Mouse (Mus musculus) heart, adult 8-10 months (tissue): Measurements from ENCODE around the gene Cog5. TPM values are rescaled to one million over a fixed set of nuclear protein-coding genes. Genes with fewer than 3 reads are reported as not detected.

Source experiments
- DNase-seq: peaks from one replicate; pipeline ENCODE4 v3.0.0; 2022; ENCODE audit warnings: low spot score
- total RNA-seq, 4 experiments: library from RNA; stranded (reverse); gene quantifications; 2 replicates each; pipeline ENCODE4 v1.2.4; 2022

The Cog5 gene
- total RNA-seq, 4 experiments from 2014 or later = 56.3 to 63.2 (median 59.0) TPM

DNA sequence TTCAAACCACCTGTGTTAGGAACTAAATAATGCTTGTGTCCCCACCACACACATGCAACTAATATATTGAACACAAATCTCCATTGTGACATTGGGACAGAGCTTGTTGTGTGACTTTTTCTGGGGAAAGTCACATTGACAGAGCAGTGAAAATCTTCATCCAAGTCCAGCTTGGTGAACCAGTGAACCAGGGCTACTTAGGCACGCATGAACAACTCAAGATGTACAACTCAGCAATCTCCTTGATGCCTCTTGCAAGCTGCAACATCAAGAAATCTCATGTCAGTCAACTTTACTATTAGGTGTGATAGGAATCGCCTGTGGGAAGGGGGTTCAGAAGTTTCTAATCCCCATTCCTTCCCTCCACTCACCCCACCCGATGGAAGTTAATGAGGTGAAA is 169.0 kb downstream of the Cog5 start:
- no peak for DNase-seq

GRCm38 (mm10) chr12:31824831-31825230 is 170.2 kb downstream of the Cog5 start:
- no peak for DNase-seq

DNA sequence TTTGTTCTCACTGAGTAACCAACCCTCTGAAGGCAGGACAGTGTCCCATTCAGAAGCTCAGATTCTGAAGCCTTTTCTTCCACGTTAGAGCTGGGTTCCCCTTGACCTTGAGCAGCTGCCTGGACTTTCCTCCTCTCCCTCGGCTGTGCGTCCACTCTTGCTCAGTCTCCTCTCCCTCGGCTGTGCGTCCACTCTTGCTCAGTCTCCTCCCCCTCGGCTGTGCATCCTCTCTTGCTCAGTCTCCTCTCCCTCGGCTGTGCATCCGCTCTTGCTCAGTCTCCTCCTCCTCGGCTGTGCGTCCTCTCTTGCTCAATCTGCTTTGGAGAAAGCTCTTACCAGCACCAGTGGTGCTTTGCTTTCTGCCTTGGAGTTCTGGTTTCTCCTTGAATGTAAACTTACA is 171.2 kb downstream of the Cog5 start:
- DNase-seq = no peak

DNA sequence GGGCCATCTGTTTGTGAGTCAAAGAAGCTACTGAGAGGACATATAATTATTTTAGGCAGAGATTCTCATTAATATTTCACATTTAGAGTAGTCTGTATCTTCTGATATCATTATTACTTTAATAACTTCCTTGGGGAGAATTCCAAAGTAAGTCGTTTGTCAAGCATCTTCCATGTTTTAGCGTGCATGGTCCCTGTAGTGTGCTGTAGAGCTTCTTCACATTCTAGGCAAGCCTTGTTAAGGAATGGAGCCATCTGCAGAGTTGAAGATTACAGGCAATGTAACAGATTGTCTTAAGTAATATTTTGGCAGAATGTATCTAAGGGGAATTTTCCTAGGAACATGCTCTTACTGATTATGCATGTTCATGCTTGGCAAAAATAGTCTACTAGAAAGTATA is 171.8 kb downstream of the Cog5 start:
- no peak for DNase-seq

DNA sequence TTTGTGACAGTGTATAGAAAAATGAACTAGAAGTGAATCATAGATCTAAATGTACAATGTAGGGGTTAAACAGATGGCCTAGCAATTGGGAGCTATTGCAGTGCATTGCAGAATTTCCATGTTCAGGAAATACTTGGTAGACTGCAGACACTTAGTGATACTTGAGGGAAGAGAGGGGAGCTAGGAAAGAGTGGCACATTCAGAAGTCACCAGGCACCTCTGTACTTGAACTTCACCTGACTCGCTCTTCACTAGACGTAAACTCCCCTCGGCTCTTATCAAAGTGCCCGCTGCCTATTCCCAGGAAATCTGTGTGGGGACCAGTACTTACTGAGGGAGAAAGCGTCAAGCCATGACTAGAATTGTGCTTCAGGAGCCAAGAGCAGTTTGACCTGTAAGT is 180.8 kb downstream of the Cog5 start:
- DNase-seq = no peak

GRCm38 (mm10) chr12:31836211-31836610 is 181.5 kb downstream of the Cog5 start:
- DNase-seq = no peak

GRCm38 (mm10) chr12:31838521-31838920 is 183.9 kb downstream of the Cog5 start:
- DNase-seq = no peak

DNA sequence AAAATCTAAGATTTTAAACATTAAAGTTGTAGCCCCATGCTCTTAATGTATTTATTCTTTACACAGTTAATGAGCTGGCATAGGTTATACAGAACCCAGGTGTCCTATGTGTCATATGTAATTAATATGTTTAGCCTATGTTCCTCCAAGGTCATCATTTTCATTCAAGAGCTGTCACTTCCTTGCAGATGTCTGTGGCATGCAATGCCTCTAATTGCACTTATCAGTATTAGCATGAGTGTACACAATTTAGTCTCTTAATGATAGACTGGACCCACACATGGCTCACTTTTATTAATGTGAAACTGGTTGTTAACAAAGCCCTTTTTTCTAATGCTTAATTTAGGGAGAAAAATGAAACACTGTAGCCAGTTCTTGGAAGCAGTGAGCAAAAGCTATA is 184.6 kb downstream of the Cog5 start:
- no peak for DNase-seq

- no peak for DNase-seq
These were observed 191.4 kb downstream of the Cog5 start for GRCm38 (mm10) chr12:31846077-31846476.

DNA sequence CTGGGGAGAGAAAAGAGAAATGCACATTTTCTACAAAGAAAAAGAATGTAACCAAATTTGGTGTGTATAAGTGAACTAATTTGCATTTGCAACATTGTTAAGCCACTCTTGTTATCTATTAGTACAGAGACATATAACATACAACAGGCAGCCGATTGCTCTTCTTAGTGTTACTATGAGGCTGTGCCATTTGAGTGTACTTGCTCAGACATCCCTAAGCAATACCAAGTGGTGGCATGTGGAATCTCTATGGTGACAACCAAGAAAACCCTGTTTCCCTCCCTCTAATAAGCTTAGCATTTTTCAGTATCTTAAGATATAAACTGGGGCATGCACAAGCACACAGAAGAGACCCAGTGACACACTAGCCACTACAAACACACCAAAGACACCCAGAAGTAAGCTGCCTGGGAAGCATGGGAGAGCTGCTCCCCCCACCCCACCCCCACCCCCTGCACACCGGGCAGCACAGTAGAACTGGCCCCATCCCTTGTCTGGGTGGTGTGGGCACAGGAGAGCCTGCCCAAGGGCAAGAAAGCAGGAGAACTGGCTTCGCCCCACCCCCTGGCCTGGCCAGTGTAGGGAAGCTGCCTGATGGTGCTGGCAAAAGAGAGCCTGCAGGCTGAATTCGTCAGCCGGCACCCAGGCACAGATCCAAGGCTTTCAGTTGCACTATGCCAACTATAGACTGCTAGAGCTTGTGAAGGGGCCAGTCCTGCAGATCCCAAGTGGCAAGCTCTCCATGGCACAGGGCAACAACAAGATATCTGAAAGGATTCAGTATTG is 194.2 kb downstream of the Cog5 start:
- DNase-seq = peak; percentile 72

- no peak for DNase-seq
These were observed 194.9 kb downstream of the Cog5 start for GRCm38 (mm10) chr12:31849601-31850000.

DNA sequence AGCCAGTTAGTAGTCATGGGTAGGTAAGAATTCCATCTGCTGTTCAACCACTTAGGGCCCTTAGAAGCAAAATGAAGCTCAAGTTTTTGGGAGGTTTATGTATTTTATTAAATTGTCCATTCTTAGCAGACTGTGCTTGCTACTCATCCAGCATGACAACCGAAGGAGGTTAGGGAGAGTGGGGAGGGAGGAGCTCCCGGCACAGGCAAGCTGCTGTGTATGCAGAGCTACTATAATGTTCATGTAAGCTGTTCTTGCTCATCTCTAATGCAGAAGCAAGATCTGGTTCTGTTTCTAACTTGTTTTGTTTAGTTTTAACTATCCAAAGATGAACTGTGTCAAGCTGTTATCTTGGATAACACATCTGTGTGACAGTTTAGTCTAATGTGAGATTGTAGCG is 199.4 kb downstream of the Cog5 start:
- no peak for DNase-seq

DNA sequence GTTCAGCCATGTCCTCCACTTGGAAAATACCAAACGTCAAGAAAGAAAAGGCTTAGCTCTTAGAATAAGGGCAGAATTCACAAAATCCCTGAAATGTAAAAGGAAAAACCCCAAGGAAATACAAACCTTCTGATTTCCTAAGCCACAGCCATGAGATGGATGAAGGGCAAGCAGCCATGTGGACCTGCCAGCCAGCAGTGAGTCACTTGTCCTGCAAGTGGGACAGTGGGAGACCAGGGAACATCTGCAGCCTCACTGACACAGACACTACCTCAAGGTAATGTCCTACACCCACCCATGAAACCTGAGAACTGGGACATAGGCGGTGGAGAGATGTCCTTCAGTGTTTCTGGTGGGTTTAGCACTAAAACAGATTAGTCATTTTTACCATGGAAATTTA is 200.1 kb downstream of the Cog5 start:
- DNase-seq = no peak

DNA sequence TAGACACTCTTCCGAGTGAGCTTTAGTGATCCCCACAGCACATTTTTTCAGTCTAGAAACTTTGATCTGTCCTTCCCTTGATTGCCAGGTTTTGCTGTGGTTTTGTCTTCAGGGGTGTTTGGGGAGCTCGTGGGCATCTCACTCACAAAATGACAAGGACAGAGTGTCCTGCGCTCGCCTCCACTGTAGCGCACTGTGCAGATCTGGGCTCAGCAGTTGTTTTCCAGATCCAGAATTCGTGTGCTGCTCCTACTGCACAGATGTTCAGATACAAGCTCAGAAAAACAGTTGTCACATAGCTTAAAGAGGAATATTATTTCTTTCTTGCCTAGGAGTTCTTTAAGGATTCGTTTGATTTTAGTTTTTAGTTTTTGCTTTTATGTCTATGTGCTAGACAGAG is 203.1 kb downstream of the Cog5 start:
- no peak for DNase-seq

- no peak for DNase-seq
These were observed 208.2 kb downstream of the Cog5 start for GRCm38 (mm10) chr12:31862668-31863538.

GRCm38 (mm10) chr12:31876775-31877174 is 222.1 kb downstream of the Cog5 start:
- DNase-seq = no peak

GRCm38 (mm10) chr12:31882736-31883135 is 228.1 kb downstream of the Cog5 start:
- no peak for DNase-seq

- DNase-seq = no peak
These were observed 229.7 kb downstream of the Cog5 start for GRCm38 (mm10) chr12:31884365-31884764.

GRCm38 (mm10) chr12:31885084-31885483 is 230.4 kb downstream of the Cog5 start:
- no peak for DNase-seq

DNA sequence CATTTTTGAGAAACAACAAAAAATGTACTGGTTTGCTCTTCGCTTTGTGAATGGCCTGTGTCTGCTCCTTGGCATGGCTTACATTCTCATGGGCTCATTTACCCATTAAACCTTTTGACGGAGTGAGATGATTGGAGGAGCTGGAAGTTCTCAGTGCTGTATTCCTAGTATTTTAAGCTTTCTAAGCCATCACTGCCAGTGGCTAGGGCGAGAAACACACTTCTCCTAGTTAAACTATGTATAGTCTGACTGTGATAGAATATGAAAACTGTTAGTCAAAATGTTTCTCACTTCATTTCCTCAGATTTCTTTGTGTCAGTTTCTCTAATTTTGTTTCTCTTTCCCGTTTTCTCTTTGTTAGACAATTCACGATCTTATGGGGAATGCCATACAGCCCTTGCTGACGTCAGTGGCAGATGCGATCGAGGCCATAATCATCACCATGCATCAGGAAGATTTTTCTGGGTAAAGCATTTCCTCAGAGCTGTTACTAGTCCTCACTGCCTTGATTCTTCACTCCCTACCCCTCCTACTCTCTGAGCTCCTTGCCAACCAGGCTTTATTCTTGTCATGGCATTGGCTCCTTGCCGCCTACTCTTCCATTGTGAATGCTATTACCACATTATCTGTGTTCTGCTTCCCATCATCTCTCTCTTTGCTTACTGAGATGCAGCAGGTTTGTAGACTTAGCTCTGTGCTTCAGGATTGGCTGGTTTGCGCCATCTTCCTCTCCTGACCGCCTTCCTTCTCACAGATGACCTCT is 231.4 kb downstream of the Cog5 start:
- no peak for DNase-seq

- DNase-seq = no peak
These were observed 236.0 kb downstream of the Cog5 start for GRCm38 (mm10) chr12:31890685-31891084.

DNA sequence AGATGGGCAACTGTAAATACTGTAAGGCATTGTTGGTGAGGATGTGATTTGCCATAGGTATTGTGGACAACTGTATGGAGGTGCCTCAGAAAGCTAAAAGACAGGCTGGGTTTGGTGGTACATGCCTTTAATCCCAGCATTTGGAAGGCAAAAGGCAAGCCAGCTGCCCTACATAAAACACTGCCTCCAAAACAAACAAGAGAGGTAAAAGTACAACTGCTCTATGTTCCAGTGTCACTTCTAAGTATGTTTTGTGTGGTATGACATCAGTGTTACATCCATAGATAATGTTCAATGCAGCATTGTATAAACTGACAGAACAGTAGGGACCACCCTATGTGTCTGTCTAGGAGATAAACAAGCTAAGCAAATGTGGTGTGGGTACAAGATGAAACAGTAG is 237.4 kb downstream of the Cog5 start:
- DNase-seq = no peak
